22 mouse cellular contexts compared by ENCODE assay signal in genomic region chr7:71419261-71419660, GRCm38 (mm10).
A peak's percentile ranks its signal among the peaks of the same experiment; 100 is the strongest.
DNase-seq lines count a peak whose midpoint lies in the region; ATAC-seq and TF ChIP-seq lines count a peak whose summit lies in the region.
"Had no signal": no experiment of that assay in that cellular context is flagged by ENCODE, and none has a peak within 500 bp of the region (broad histone marks: within the 10 kb centered on the region; RNA-seq: fewer than 3 reads in every experiment).

No protein-coding gene starts in this region.

- intact Hi-C loops in gastrocnemius, adult 2 months (cut with DNase I): loop anchor here (10.0 kb wide), 2 partner anchors 166 to 1054 kb away; partner anchors contain the start of gene Nr2f2

- H3K27ac ChIP-seq in gastrocnemius, adult 2 months: 0 out of 2 replicates have a peak overlapping the region, but pooled peaks have one; percentile 8
- peak overlapping the region; percentile 93 for H3K27ac ChIP-seq in kidney, adult 2 months (ENCODE audit: insufficient read depth, low read depth, low read length)
- H3K27ac ChIP-seq: embryonic facial prominence, embryonic 15.5 days; heart, adult 2 months; hindbrain, embryonic 13.5 days; limb, embryonic 12.5 days; liver, embryonic 13.5 days had no signal

- 51% methylated on average over 5 of the region's 5 CpGs for WGBS in kidney, adult 2 months

- DNase-seq in gastrocnemius, adult 2 months: no peak
- DNase-seq in gastrocnemius, postnatal 25 days: no peak
- peak; percentile 49 for DNase-seq in kidney, adult 2 months
- DNase-seq in kidney, adult 9 months: no peak
- peak; percentile 2 for DNase-seq in retina, postnatal 1 day
- DNase-seq in retina, embryonic 14.5 days (ENCODE audit: low spot score): no peak
- no peak for DNase-seq in thymus, adult 18-20 months
- DNase-seq: adrenal gland, postnatal 10 days; cerebellum, adult 9-10 months; forebrain, postnatal 0 days; heart, postnatal 10 days; liver, embryonic 13.5 days; lung, postnatal 10 days; right cerebral cortex, postnatal 4 days; thymus, postnatal 36 days had no signal

- TF ChIP-seq CTCF in gastrocnemius, adult 2 months (IDR thresholded peaks at IDR 0.05): no peak
- TF ChIP-seq CTCF in kidney, adult 2 months (conservative IDR thresholded peaks at IDR 0.05; ENCODE audit: insufficient read depth, insufficient read length, low read depth, low read length): no peak

- H3K4me3 ChIP-seq in gastrocnemius, adult 2 months: no peak overlapping the region
- H3K4me3 ChIP-seq in kidney, adult 2 months (ENCODE audit: insufficient read depth, low read depth, low read length): no peak overlapping the region
- H3K4me3 ChIP-seq: embryonic facial prominence, embryonic 15.5 days; heart, adult 2 months; hindbrain, embryonic 13.5 days; limb, embryonic 12.5 days; liver, embryonic 13.5 days had no signal

- 0 out of 2 replicates have a peak, but pooled peaks cover 1% of the 10 kb centered on the region for H3K27me3 ChIP-seq in kidney, adult 2 months (replicated peaks; ENCODE audit: control insufficient read depth, insufficient read depth, low read length)
- H3K27me3 ChIP-seq: embryonic facial prominence, embryonic 15.5 days; hindbrain, embryonic 13.5 days; liver, embryonic 13.5 days had no signal

- ATAC-seq in megakaryocyte-erythroid progenitor cell, adult 5-6 weeks (replicated peaks; ENCODE audit: low FRiP score, low TSS enrichment, poor library complexity, severe bottlenecking): no peak
- ATAC-seq: activated CD4-positive, CD25-positive, alpha-beta regulatory T cell, adult 4 months; forebrain, postnatal 0 days; inflammation-experienced regulatory T-cells, adult 6 months had no signal

- H3K4me1 ChIP-seq in kidney, adult 2 months (ENCODE audit: control insufficient read depth, insufficient read depth, low read length): no peaks in the 10 kb centered on the region; the same call in 1 of the 2 replicates
- H3K4me1 ChIP-seq: embryonic facial prominence, embryonic 15.5 days; hindbrain, embryonic 13.5 days; liver, embryonic 13.5 days had no signal

- no peak for TF ChIP-seq POLR2A in kidney, adult 2 months (IDR thresholded peaks at IDR 0.05; ENCODE audit: low read depth, low read length)

- no peaks in the 10 kb centered on the region for H3K36me3 ChIP-seq in kidney, adult 2 months (ENCODE audit: control insufficient read depth, insufficient read depth, low read length)
- H3K36me3 ChIP-seq: embryonic facial prominence, embryonic 15.5 days; hindbrain, embryonic 13.5 days; limb, embryonic 12.5 days; liver, embryonic 13.5 days had no signal

Comparison
In these comparisons a context has a peak if more than half of its experiments do, and no peak if none do; other contexts are left out.
1. DNase-seq: peak in kidney, adult 2 months (single experiment) and retina, postnatal 1 day (single experiment); none in gastrocnemius, adult 2 months (single experiment), gastrocnemius, postnatal 25 days (single experiment), kidney, adult 9 months (single experiment), retina, embryonic 14.5 days (single experiment) and thymus, adult 18-20 months (0 of 2).